Mouse (Mus musculus) layer of hippocampus, adult 9-10 months (tissue): ENCODE results near the gene Rad54l.

Source experiments
- DNase-seq: peaks from one replicate; pipeline ENCODE4 v3.0.0; 2022; ENCODE audit warnings: low spot score

Rad54l gene

DNA sequence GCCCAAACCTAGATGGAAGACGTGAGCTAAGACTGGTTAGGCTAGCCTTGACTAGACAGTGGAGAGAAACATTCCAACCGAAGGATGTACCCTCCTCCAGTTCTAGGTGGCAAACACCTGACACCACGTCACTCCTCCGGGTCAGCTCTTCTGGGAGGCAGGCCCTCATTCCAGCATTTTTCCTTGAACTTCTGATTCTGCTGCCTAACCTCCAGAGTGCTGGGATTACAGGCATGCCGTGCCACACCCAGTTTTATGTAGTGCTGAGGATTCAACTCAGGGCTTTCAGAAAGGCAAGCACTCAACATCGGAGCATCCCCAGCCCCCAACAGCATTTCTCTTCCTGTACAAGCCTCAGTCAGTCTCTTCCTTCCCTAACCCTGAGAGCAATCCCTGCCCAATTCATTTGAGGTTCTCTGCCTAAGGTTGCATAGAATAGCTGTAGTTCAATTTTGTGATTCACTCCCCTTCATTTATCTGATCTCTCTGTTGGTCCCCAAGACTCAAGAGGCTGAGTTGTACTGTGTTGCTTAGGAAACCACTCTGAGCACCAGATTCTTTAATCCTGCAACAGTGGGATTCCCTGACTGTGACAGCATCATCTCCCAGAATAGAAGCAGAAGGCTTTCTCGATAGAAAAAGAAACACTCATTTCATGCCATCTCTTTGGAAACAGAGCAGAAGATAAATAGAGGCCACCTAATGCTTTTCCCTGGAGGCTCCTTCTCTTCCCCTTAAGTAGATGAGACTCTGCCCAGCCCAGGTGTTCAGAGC, 17.5 kb upstream of the Rad54l start:
- no peak for DNase-seq

DNA sequence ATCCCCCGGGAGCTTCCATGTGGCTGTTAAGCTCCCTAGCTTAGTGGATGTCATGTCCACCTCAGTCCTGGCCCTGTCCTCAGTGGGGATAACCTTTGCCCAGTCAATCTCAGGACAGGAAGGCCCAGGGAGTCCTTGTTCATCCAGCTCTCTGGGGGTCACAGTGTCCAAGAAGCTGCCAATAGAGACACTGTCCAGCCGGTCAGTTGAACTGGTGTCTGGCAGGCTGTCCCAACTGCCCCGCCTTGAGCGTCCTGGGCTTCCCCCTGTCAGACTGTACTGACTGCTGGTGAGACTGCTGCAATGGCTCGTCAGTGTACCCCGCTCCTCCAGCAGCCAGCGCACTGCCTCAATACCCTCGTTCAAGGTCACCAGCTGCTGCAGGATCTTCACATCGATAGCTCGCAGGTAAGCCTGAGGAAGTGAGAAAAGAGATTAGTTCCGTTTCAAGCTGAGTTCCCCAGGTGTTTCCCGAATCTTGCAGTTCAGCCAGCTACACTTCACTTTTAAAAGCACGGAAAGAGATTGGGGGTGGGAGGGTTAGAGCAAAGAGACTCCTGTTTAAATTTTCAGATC, 14.0 kb upstream of the Rad54l start:
- no peak for DNase-seq

DNA sequence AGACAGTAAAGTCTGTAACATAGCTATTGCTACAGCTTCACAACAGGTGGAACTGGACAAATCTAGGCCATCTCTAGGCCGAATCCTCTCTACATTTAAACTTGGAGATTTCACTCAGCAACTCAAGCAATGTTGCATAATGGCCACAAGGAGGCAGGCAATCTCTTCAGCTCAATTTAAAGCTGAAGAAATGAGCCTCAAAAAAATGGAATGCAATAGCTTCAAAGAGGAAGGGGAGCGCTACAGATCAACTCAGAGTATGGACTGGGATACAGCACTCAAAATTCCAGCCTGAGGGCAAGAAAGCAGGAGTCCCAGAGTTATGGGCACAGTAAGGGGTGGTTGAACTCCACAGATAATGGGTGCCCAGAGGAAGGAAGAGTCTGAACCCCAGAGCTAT, 11.5 kb upstream of the Rad54l start:
- no peak for DNase-seq

DNA sequence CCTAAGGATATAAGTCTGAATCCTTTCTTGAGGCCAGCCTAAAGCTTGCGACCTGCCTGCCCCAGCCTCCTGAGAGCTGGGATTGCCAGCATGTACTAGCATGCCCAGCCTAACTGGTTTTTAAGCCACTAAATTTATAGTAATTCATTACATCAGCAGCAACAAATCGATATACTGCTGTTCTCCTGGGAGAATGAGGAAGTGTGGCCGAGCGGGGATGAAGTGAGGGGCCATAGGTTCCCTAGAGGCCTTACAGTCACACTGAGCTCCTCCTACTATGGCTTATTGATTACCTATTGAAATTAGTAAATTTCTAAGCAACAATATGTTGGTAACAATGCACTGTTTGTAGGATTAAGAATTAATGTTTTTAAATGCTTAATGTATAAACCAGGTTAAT, 9.6 kb upstream of the Rad54l start:
- no peak for DNase-seq

DNA sequence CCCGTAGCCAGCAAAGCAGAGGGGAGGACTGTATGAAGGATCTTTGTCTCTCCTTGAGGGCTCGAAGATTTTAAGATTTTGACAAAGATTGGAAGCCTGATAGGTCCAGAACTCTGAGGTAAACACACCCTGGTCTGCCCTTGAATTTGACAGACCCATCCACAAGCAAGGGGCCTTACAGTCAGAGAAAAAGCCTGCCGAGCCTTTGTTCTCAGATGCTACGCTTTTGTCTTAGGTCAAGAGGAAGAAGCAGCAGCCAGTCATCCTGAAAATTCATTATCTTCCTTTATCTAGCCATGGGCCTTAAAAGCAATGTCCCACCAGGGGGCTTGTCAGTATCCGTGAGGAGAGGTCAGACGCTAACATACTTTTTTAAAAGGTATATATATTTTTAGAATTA, 4.5 kb upstream of the Rad54l start:
- no peak for DNase-seq

DNA sequence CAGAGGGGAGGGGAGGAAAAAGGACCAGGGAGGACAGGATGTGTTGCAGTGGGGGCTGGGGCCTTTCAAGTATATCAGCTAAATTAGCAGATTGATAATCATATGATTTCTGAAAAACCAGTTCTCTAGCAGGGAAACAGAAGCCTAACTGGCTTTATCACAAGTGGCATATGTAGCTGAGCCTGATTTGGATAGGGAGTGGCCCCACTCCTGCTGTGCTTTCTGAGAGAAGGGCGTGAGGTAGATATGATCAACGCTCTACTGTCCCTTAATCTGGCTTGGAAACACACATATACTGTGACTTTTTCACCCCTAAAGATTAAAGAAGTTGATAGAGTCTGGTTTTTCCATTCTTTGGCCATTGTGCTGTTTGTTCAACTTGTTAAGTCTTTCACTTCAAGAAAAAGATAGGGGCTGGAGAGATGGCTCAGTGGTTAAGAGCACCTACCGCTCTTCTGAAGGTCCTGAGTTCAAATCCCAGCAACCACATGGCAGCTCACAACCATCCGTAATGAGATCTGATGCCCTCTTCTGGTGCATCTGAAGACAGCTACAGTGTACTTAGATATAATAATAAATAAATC, 2.4 kb upstream of the Rad54l start:
- DNase-seq: no peak

DNA sequence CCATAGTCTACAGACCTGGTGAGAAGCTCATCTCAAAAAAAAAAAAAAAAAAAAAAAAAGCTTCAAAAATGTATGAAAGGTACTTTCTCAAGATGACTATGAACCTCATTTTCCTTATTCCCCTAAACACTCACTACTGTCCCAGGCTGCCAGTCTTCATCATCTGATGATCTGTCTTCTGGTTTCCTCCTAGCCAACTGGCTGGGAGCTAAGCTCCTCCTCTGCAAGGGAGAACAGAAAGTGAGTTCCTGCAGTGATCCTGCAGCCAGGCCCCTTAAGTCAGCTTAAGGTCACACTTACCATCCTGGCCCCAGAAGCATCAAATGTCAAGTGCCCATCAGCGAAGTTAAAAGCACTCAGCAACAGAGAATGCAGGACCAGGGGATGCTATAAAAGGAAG, 728 bp downstream of the Rad54l start:
- no peak for DNase-seq

DNA sequence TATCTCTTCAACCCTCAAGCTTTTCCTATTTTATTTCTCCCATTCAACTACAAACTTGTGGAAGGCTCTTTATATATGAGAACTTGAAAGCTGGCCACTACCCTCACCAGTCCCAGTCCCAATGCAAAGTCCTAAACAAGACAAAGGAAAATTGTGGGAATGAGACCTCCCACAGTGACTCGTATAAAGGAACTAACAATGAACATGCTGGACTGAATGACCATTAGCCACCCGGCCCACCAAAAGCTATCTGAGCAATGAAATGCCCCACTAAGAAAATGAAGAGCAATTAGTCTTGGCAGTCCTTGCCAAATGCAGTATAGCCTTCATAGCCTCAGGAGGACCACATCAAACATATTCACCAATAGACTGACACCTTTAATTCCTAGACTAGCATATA, 12.0 kb downstream of the Rad54l start:
- DNase-seq: no peak

DNA sequence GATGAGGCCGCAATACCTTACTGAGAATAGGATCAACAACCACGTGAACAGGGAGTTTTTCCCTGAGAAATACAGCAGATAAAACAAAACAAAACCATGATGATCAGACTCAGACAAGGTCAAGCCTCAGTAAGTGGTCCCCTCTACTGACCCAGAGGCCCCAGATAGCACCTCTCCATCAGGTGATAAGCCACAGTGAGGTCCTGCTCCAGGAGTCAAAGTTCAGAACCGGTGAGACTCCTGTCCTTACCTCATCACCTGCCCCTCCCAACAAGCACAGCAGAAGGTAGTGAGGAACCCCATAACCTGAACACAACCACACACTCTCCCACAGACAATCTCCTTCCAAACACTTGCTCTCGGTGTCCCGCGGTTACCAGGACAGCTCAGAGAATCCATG, 12.8 kb downstream of the Rad54l start:
- DNase-seq: no peak

DNA sequence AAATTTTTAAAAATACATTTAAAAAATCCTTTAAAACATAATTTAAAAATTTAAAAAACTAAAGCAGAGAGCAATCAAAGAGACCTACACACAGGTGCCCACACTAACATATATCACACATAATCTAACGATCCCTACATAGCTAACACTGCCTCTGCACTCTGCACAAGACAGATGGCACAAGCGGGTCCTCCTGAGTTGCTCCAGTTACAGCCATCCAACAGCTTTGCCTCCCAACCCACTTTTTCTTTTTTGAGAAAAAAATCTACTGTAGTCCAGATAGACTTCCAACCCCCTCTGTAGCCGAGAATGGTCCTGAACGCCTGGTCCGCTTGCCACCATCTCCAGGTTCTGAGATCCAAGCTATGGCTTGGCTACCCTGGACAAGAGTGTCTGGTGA, 18.2 kb downstream of the Rad54l start:
- DNase-seq: no peak

DNA sequence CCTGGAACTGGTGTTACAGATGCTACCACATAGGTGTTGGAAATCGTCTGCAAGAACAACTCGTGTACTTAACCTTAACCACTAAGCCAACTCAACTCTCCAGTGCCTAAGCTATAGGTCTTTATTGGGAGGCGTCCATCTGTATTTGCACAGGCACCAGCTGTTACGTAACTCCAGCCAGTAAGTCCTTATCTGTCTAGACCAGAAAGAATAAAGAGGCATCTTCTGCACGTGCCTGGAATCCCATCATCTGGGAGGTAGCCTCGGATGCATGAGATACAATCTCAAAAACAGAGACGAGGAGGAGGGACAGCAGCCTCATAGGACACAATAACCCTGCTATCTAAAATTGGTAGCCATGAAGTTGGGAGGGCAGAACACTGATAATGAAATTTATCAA, 22.5 kb downstream of the Rad54l start:
- DNase-seq: no peak

DNA sequence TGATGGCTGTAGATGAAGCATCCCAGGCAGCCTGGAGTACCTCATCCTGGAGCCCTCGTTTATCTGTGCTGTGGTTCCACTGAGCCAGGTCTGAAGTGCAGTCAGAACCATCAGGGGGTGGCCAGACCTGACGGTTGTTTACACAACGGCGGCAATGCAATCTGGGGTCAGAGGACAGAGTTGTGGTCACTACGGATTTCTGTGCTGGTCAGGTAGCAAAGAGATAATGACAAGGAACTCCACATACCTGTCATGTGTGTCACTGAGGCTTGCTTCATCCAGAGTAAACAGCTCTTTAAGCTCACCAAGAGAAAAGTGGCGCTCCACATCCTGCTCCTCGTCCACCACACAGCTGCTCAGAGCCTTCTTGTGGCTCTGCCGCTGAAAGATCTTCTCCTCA, 26.3 kb downstream of the Rad54l start:
- no peak for DNase-seq

DNA sequence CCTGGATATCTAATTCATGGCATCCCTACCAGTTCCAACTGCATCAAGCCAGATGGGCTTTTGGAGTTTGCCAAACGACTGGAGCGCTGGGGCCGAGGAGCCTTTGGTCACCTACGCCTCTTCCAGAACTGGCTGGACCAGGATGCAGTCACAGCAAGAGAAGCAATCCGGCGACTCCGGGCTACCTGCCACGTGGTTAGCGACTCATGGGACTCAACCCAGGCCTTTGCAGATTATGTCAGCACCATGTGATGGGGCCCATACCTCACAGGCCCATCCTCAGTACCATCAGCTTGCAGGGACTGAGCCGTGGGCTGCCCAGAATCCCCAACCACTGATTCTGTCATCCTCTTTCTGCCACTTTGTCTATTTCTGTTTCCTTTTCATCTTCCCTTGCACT, 27.2 kb downstream of the Rad54l start:
- DNase-seq: no peak

DNA sequence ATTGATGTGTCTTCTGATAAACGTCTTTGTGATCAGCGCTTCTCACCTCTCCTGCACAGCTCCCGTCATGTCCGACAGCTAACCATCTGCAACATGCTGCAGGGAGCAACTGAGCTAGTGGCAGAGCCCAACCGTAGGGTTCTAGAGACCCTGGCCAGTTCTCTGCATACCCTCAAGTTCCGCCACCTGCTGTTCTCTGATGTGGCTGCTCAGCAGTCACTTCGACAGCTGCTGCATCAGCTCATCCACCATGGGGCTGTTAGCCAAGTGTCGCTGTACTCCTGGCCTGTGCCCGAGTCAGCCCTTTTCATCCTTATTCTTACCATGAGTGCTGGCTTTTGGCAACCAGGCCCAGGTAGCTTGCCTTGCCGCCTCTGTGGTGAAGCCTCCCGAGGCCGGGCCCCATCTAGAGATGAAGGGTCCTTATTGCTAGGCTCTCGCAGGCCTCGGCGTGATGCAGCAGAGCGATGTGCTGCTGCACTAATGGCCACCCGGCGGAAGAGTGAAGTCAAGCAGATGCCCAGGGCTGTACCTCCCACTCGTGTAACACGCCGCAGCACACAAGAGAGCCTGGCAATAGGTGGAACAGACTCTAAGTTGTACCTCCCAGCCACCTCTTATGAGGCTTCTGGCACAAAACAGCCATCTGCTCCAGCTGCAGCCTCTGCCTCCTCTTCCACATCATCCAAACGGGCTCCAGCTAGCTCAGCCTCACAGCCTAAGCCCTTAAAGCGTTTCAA, 34.8 kb downstream of the Rad54l start:
- DNase-seq: no peak

DNA sequence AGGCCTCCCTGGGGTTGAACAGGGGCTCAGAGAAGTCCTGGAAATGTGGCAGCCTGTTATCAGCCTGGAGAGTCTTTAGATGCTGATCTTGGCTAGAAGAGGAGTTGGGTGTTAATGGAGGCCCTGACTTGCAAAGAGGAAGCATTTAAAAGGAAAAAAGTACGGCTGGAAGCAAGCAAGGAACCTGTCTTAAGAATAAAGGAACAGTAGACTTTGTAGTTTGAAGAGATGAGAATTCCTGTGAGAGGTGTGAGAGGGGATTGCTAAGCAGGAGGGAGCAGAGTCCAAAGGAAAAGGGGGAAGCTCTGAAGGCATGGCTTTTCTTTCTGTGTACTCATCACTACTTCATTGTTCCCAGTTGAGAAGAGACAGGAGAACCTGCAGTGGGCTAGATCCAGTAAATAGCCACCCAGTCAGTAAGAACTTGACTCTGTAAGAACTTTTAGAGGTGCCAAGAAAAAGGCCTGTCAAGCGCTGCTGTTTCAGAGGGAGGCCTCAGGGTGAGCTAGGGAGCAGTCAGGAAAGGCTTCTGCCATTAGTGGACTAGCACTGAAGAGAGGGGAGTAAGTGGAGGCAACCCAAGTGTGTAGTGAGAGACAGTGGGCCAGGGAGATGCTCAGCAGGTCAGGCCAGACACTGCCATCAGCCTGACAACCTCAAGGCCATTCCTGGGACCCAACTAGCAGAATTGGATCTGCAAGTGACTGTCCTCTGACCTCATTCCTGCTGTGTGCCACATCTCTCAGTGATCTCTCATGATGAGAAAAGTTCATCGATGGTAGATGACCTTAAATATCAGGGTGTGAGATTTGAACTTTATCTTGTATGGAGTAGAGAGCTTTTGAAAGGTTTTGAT, 46.0 kb downstream of the Rad54l start:
- DNase-seq: no peak

DNA sequence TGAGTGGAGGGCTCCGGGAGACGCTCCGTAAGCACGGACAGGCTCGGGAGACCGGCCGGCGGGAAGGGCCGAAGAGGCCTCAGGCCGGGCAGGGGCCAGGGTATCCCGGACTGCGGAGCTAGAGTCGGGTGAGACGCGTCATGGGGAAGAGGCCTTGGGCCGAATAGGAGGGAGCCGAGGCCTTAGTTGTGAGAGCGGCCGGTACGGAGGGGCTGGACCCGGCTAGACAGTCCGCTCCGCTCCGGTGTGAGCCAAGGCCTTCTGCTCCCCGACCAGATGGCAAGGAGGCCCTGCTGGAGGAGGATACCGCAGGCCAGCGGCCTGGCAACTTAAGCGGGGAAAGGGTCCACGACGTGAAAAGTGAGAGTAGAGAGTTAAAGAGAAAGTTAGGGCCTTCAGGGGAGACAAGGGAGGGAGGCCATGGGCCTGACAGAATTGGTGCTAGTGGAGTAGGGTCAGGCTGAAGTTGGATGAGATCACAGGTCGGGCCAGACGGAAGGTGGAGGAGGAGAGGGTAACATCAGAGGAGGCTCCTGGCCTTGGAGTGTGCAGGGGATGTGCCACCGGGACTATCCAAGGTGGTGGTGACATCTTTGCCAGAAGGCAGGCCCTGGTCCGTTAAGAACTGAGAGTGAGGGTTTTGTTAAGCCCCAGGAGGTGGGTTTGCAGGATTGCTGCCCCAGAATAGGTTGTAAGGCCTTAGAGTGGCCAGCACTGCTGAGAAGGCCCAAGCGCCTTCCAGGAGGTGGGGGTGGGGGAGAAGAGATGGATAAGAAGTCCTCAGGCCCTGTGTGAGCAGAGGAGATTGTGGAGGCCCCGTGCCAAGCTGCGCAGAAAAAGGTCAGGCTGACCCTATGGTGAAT, 46.9 kb downstream of the Rad54l start:
- no peak for DNase-seq

DNA sequence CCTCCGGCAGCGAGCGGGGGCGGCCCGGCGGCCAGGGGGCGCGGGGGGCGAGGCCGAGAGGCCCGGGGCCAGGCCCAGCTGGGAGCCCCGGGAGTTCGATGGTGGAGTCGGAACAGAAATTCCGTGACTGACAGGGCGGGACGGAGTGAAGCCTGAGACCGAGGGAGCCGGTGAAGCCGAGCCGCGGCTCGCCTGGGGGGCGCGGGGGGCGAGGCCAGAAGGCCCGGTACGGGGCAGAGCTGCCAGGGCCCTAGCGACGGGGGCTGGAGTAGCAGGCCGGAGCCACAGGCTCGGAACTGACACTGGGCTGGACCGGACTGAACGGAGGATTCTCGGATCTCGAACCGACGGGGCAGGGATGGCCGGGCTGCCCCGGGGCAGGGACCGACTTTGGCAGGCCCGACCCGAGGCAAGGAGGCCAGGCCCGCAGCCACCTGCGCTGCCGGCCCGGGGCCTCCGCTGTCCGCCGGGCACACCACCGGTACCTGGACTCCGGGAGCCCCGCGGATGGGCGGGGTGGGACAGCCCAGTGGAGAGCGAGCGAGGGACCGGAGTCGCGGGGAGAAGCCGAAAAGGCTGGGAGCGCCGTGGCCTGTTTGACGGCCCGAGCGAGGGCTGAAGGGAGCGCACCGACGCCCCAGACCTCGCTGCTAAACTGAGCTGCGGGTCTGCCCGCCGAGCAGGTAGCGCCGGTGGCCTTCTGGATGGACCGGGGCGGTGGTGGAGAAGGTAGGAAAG, 47.7 kb downstream of the Rad54l start:
- DNase-seq: no peak

DNA sequence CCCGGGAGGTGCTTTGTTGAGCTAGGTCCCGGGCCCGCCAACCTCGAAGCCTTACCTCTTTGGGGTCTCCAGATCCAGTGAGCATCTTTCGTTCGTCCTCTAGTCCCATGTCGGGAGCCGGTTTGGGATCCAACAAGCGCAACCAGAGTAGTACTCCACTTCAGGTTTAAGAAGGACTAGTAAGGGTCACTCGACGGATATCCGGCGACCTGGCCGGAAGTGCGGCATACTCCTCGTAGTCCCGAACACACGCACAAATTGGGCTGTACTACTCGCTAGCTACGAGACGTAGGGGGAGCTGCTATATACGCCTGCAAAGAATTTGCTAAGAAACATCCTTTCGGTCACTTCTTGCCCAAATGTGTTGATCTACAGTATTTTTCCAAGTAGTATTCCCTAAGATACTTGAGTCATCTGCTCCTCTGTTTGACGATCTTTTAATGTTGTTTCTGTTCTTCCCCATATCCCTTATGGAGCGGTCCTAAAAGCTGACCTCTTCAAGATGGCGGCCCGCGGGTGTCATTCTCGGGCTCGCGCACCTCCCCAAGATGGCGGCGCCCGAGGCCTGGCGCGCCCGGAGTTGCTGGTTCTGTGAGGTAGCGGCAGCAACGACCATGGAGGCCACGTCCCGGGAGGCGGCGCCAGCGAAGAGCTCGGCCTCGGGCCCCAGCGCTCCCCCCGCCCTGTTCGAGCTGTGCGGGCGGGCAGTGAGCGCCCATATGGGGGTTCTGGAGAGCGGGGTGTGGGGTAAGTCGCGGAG, 48.4 kb downstream of the Rad54l start, which contains the start of the genes Uqcrh and Lrrc41:
Gene Uqcrh, minus strand, starts transcription at position 211 of the 760 bp plus-strand sequence.
Gene Lrrc41, plus strand, starts transcription at position 409 of the 760 bp plus-strand sequence.
- DNase-seq: peak; percentile 98

DNA sequence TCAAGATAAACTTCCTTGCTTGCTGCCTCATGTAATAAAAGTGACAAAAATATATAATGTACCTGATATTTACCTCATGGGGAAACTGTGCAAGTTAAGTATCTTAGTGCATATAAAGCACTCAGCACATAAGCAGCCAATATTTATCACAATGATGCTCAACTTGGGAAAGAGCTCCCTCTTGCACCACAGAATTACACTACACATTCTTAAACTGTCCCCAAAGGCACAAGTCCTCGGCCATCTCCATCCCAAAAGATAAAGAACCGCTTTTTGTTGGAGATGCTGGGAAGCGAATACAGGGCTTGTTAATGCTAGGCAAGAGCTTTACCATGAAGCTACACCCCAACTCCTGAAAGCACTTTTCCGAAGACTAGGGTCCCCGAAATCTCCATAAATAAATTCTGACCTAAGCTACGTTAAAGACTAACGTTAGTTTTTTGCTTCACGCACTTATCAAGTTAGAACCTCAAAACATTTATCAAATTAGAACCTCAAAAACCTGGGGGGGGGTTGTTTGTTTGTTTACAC, 49.3 kb downstream of the Rad54l start:
- DNase-seq: no peak
